Mouse (Mus musculus) lung, embryonic 16.5 days (tissue): ENCODE data around the gene Gm21775. TPM values are rescaled to one million over a fixed set of nuclear protein-coding genes. Genes with fewer than 3 reads are reported as not detected.
"Not testable (repeated sequence)": the region's sequence is repeated elsewhere in the genome, so short reads cannot be mapped to it uniquely, and the experiment has no call there.

ENCODE experiments used
- ATAC-seq: fragments of 200-750 bp; cut with Nextera tagmentation; 2 replicates; pipeline ENCODE4 v1.8.0; 2017; ENCODE audit warnings: low read depth, mild to moderate bottlenecking, moderate library complexity
- H3K27ac ChIP-seq: fragments of 300-500 bp; sonication (generic); 2 replicates; pipeline ENCODE4 v1.5.1; 2014; ENCODE audit warnings: mild to moderate bottlenecking, control low read depth, low read length
- H3K27me3 ChIP-seq: fragments of 300-500 bp; sonication (generic); 2 replicates; pipeline ENCODE4 v1.6.1; 2014; ENCODE audit warnings: low read depth, low read length, mixed read lengths; ENCODE audit not compliant: control insufficient read depth, insufficient read depth
- H3K36me3 ChIP-seq: fragments of 300-500 bp; sonication (generic); 2 replicates; pipeline ENCODE4 v1.6.1; 2014; ENCODE audit warnings: low read length; ENCODE audit not compliant: control insufficient read depth, insufficient read depth
- H3K4me1 ChIP-seq: fragments of 300-500 bp; sonication (generic); replicated peaks from 2 replicates; pipeline ENCODE4 v1.6.1; 2014; ENCODE audit warnings: low read length, mixed read lengths; ENCODE audit not compliant: control insufficient read depth, insufficient read depth
- H3K4me2 ChIP-seq: fragments of 300-500 bp; sonication (generic); 2 replicates; pipeline ENCODE4 v1.6.1; 2014; ENCODE audit warnings: low read depth, low read length, control low read depth
- H3K4me3 ChIP-seq: fragments of 300-500 bp; sonication (generic); 2 replicates; pipeline ENCODE4 v1.5.1; 2014; ENCODE audit warnings: mild to moderate bottlenecking, low read length, control low read depth
- H3K9ac ChIP-seq: fragments of 300-500 bp; sonication (generic); 2 replicates; pipeline ENCODE4 v1.6.1; 2014; ENCODE audit warnings: low read length, control low read depth
- H3K9me3 ChIP-seq: fragments of 300-500 bp; sonication (generic); 2 replicates; pipeline ENCODE4 v1.6.1; 2016; ENCODE audit warnings: low read length; ENCODE audit not compliant: control insufficient read depth
- WGBS: fragments of 180-500 bp; shearing (Covaris S2); extraction: QIAGEN DNeasy Blood & Tissue Kit; methylation state at CpG from one replicate; pipeline ENCODE4 v1.1.7; 2014; 5-methylcytosine and 5-hydroxymethylcytosine counted together
- polyA plus RNA-seq: library from polyadenylated mRNA; unstranded; fragments of >200 nt; fragmentation: Nextera tagmentation; extraction: Ambion mirVana; gene quantifications from 2 replicates; pipeline ENCODE4 v1.2.1, GENCODE M21; 2015

Gm21775 gene
- polyA plus RNA-seq, result not detected in 2 replicates

- not testable (repeated sequence) for H3K4me1 ChIP-seq, H3K4me3 ChIP-seq, H3K27me3 ChIP-seq, H3K36me3 ChIP-seq, H3K27ac ChIP-seq, ATAC-seq, H3K9ac ChIP-seq, H3K4me2 ChIP-seq, H3K9me3 ChIP-seq
- WGBS, result 82% methylated on average over 1 of the region's 5 CpGs
Observed at GRCm38 (mm10) chrY:10553153-10553552, at the start of gene Gm21775. Gm21775 (plus strand) TSS chrY:10553453.

GRCm38 (mm10) chrY:10535942-10536341 lies 17.3 kb upstream of the Gm21775 start, which contains the start of gene Gm20737:
Gm20737 (minus strand) TSS chrY:10536042.
- not testable (repeated sequence) for H3K9ac ChIP-seq, ATAC-seq, H3K27ac ChIP-seq, H3K4me1 ChIP-seq, H3K9me3 ChIP-seq, H3K36me3 ChIP-seq, H3K4me2 ChIP-seq, H3K4me3 ChIP-seq, H3K27me3 ChIP-seq

Other genes starting within 250 kb of the Gm21775 start
- gene Gm20834, start 228.9 kb upstream of the Gm21775 start, polyA plus RNA-seq, result not detected in 2 replicates
- gene Gm28510, start 140.7 kb upstream of the Gm21775 start, polyA plus RNA-seq, result not detected in 2 replicates
- gene Gm20737, start 17.4 kb upstream of the Gm21775 start, polyA plus RNA-seq, result not detected in 2 replicates
- not detected in 2 replicates for gene Gm21900, start 62.9 kb downstream of the Gm21775 start, polyA plus RNA-seq
- not detected in 2 replicates for gene Gm20777, start 199.0 kb downstream of the Gm21775 start, polyA plus RNA-seq